Mouse (Mus musculus): Measurements from ENCODE around the gene Zfp358.

GRCm38 (mm10) chr8:3514681-3515247, 21.8 kb downstream of the Zfp358 start:
- TF ChIP-seq CTCF (IDR thresholded peaks at IDR 0.05; ENCODE audit: borderline replicate concordance, control insufficient read depth, extremely low read depth, insufficient read depth, low read length, poor library complexity) = no peak
- no peak for TF ChIP-seq POLR2A (IDR thresholded peaks at IDR 0.05; ENCODE audit: control insufficient read depth, extremely low read depth, insufficient read depth, low read length, poor library complexity)

Data from thymus, adult 2 months (tissue).